Mouse (Mus musculus): ENCODE results near the gene Nelfcd.

The Nelfcd gene

GRCm38 (mm10) chr2:174415731-174416310 lies at the start of gene Nelfcd:
Gene Nelfcd, plus strand, starts transcription at chr2:174415804.
- peak; percentile 97 for DNase-seq (ENCODE audit: low read depth, low spot score)

GRCm38 (mm10) chr2:174366571-174366970 lies 49.0 kb upstream of the Nelfcd start:
- no peak for DNase-seq (ENCODE audit: low read depth, low spot score)

DNA sequence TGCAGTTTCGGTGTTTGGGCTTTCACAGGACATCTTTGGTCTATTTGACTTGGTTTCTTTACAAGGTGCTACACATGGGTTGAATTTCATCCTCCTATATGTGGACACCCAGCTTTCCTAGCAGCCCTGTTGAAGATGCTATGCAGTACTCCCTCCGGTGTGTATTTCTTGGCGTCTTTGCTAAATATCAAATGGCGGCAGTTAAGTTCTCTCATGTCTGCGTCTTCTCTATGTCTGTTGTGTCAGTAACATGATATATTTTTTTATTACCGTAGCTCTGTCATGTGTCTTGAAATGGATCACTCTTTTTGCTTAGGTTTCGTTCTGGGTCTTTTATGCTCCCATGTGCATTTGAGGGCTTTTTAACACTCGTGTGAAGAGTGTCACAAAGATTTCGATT lies 34.6 kb upstream of the Nelfcd start:
- DNase-seq (ENCODE audit: low read depth, low spot score), result no peak

DNA sequence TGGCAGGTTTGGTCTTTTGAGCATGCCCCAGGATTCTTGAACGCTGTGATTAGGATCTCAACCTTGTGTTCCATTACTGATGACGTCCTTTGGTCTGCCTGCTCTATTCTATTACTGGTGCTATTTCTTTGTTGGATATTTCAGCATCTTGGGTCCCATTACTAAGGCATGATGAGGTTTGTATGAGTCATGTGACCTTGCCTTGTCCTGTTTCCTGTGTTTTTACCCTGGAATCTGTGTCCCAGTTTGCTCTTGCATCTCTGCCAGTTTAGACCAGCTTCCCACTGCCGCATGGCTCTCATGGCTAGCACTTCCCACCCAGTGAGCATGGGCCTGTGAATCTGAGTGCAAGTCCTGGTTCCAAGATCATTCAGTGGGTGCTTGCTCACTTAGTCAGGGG lies 23.7 kb upstream of the Nelfcd start:
- DNase-seq (ENCODE audit: low read depth, low spot score), result no peak

DNA sequence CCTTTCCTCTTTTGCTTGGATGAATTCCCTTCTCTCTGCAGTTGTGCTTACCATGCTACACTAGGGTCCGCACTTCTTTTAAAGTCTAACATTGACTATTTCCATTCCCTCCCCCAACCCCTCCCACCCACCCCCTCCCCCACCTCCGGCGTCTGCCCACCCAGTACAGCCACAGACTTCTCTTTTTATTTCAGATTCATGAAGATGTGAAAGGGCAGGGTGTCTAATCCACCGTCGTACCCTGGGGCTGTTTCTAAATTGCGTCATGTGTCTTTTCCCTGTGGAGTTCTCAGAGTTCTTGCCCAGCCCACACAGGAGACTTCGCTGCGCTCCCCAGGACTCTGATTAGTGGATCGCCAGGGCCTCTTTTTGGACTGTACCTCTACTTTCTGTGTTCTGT lies 23.1 kb upstream of the Nelfcd start:
- DNase-seq (ENCODE audit: low read depth, low spot score), result no peak

DNA sequence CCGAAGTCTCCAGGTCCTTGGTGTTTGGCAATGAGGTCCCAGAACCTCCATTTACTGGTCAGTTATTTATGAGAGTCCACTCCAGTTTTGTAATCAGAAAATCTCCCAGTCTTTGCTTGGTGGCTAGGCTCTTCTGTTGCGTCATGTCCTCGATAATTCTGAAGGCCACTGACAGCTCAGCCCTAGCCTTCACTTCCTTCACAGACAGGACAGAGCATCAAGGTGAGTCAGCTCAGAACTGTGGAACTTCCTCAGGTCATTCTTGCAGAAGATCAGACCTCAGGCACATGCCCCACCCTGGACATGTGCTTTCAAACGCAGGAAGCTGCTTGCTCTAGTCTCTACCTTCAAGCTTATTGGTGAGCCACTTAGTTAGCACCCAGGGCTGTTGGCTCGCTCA lies 22.2 kb upstream of the Nelfcd start:
- no peak for DNase-seq (ENCODE audit: low read depth, low spot score)

DNA sequence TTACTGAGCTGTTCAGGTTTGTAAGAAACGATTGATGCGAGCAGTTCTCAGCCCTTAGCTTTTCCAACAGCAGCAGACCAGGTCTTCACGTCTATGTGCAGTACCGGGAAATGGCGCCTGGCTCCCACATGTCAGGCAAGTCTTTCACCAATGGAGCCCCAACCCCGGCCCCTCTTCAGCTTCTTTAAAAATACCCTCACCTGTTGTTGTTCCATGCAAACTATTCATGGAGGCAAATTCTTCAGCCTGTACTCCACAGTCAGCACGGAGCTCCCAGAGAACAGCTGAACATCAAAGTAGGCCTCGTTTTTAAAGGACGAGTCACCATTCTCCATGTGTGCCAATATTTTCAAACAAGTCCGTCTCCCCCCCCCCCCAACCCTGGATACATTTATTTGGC lies 19.0 kb upstream of the Nelfcd start:
- DNase-seq (ENCODE audit: low read depth, low spot score), result no peak

DNA sequence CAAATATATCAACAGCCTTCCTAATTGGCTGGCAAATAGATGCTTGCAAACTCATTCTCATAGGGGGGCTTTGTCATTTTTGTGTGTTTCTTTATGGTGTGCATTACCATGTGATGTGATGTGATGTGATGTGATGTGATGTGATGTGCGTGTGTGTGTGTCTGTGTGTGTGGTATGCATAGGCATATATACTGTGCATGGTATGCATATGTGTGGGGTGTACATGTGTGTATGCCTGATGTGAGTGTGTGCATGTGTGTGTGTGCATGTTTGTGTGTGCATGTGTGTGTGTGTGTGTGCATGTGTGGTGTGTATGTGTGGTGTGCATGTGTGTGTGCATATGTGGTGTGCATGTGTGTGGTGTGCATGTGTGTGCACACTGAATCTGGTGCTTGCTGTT lies 18.5 kb upstream of the Nelfcd start:
- no peak for DNase-seq (ENCODE audit: low read depth, low spot score)

DNA sequence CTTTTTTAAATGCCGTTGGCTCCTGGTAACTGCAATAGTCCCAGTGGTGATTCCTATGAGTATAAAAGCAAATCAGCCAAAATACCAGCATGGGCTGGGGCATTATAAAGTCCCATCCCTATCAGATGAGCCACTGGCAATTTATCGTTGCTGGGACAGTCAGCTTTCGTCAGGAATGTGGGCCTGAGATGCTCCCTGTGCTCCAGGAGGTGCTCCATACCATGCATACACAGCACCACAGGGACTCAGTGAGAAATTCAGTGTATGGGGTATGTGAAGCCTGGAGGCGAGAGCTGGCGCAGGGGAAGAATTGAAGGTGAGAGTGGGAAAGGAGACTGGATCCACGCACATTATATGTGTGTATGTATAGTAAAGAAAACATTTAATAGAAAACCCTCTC lies 17.7 kb upstream of the Nelfcd start:
- DNase-seq (ENCODE audit: low read depth, low spot score), result no peak

GRCm38 (mm10) chr2:174400396-174400795 lies 15.2 kb upstream of the Nelfcd start:
- DNase-seq (ENCODE audit: low read depth, low spot score), result no peak

DNA sequence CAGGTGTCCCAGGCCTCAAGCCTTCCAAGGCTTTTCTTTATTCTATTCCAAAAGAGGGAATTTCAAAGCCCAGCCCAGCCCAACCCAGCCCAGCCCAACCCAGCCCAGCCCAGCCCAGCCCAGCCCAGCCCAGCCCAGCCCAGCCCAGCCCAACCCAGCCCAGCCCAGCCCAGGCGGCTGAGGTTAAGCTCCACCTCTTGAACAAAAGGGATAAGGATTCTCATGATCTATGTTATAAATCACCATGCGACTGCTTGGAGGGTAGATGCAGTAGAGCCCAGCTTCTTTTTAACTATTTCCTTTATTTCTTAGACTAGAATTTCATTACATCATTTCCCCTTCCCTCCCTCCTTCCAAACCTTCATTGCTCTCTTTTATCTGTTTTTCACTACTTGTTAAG lies 5.4 kb upstream of the Nelfcd start:
- no peak for DNase-seq (ENCODE audit: low read depth, low spot score)

GRCm38 (mm10) chr2:174413127-174413526 lies 2.5 kb upstream of the Nelfcd start:
- DNase-seq (ENCODE audit: low read depth, low spot score), result no peak

- DNase-seq (ENCODE audit: low read depth, low spot score), result no peak
These were observed 438 bp upstream of the Nelfcd start for GRCm38 (mm10) chr2:174415001-174415730.

- no peak for DNase-seq (ENCODE audit: low read depth, low spot score)
These were observed 5.5 kb downstream of the Nelfcd start for GRCm38 (mm10) chr2:174421107-174421506.

- no peak for DNase-seq (ENCODE audit: low read depth, low spot score)
These were observed 8.9 kb downstream of the Nelfcd start for GRCm38 (mm10) chr2:174424301-174425085.

DNA sequence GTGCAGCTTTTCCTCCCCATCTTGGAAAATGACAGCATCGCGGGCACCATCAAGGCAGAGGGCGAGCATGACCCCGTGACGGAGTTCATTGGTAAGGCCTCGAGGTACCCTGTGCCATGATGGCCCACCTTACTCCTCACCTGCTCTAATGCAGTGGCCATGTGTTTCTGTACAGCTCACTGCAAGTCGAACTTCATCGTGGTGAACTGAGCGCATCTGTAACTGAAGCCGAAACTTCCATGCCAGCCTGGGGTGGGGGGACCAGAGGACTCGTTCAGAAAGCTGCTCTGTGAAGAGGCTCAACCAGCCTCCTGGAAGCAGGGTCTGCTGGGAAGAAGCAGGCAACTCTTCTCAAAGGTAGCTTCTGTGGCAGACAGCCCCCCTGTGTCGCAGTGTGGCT lies 11.3 kb downstream of the Nelfcd start:
- DNase-seq (ENCODE audit: low read depth, low spot score), result no peak

- no peak for DNase-seq (ENCODE audit: low read depth, low spot score)
These were observed 12.7 kb downstream of the Nelfcd start for GRCm38 (mm10) chr2:174428076-174428835.

DNA sequence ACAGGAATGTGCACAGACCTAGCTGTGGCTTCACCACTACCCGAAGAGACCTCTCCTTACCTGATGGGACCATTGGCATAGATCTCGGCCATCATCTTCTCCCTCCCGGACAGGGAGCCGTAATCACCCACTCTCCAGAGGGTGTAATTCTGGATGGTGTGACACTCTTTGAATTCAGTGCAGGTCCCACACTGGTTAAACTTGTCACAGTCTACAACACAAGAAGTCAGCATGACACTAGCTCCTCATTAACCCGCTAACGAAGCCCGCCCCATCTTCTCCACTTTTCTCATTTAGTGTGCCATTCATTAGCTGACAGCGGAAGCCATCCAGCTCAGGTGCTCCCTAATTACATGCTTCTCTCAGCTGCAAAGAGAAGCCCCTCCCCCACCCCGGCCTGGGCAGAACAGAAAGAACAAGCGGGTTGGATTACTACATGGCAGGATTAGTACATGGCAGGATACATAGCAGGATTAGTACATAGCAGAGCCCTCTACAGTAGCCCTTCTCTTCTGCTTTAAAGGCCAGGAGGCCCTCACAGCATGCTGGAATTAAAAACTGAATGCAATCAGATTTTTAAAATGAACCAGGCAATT lies 13.5 kb downstream of the Nelfcd start:
- DNase-seq (ENCODE audit: low read depth, low spot score), result no peak

GRCm38 (mm10) chr2:174434943-174435342 lies 19.3 kb downstream of the Nelfcd start:
- DNase-seq (ENCODE audit: low read depth, low spot score), result no peak

GRCm38 (mm10) chr2:174436076-174436701 lies 20.6 kb downstream of the Nelfcd start:
- no peak for DNase-seq (ENCODE audit: low read depth, low spot score)

Measured in mesoderm, embryonic 11.5 days (tissue).